Mouse (Mus musculus) lung, postnatal 0 days (tissue): ENCODE results near the gene Tec. TPM values are rescaled to one million over a fixed set of nuclear protein-coding genes. Genes with fewer than 3 reads are reported as not detected.

Source experiments
- ATAC-seq: fragments of 200-750 bp; cut with Nextera tagmentation; 2 replicates; pipeline ENCODE4 v1.8.0; 2017; ENCODE audit warnings: moderate library complexity
- DNase-seq: peaks from one replicate; pipeline ENCODE4 v3.0.0-alpha.2; 2016; ENCODE audit warnings: low spot score
- H3K27ac ChIP-seq: fragments of 300-500 bp; sonication (generic); 2 replicates; pipeline ENCODE4 v1.5.1; 2014; ENCODE audit warnings: antibody characterized with exemption, mild to moderate bottlenecking, low read length, mixed read lengths
- H3K27me3 ChIP-seq: fragments of 300-500 bp; sonication (generic); replicated peaks from 2 replicates; pipeline ENCODE4 v1.6.1; 2014; ENCODE audit warnings: low read length, mixed read lengths; ENCODE audit not compliant: insufficient read depth
- H3K36me3 ChIP-seq: fragments of 300-500 bp; sonication (generic); 2 replicates; pipeline ENCODE4 v1.6.1; 2014; ENCODE audit warnings: low read length, mixed read lengths; ENCODE audit not compliant: insufficient read depth
- H3K4me1 ChIP-seq: fragments of 300-500 bp; sonication (generic); 2 replicates; pipeline ENCODE4 v1.6.1; 2014; ENCODE audit warnings: antibody characterized with exemption, low read depth, low read length, mixed read lengths; ENCODE audit not compliant: insufficient read depth
- H3K4me2 ChIP-seq: fragments of 300-500 bp; sonication (generic); replicated peaks from 2 replicates; pipeline ENCODE4 v1.6.1; 2014; ENCODE audit warnings: low read depth, mild to moderate bottlenecking, low read length, moderate library complexity, mixed read lengths
- H3K4me3 ChIP-seq: fragments of 300-500 bp; sonication (generic); 2 replicates; pipeline ENCODE4 v1.5.1; 2014; ENCODE audit warnings: low read depth, low read length
- H3K9ac ChIP-seq: fragments of 300-500 bp; sonication (generic); replicated peaks from 2 replicates; pipeline ENCODE4 v1.6.1; 2014; ENCODE audit warnings: low read depth, mild to moderate bottlenecking
- H3K9me3 ChIP-seq: fragments of 300-500 bp; sonication (generic); 2 replicates; pipeline ENCODE4 v1.6.1; 2016; ENCODE audit warnings: low read length, mixed read lengths
- CTCF ChIP-seq: IDR thresholded peaks from 2 replicates; pipeline ENCODE4 v1.5.1; 2016; ENCODE audit warnings: antibody characterized with exemption, mild to moderate bottlenecking
- EP300 ChIP-seq: IDR thresholded peaks from 2 replicates; pipeline ENCODE4 v1.6.1; 2016; ENCODE audit warnings: antibody characterized with exemption, mild to moderate bottlenecking, control low read depth
- WGBS: fragments of 180-500 bp; shearing (Covaris S2); extraction: QIAGEN DNeasy Blood & Tissue Kit; methylation state at CpG from one replicate; pipeline ENCODE4 v1.1.7; 2014; 5-methylcytosine and 5-hydroxymethylcytosine counted together
- polyA plus RNA-seq: library from polyadenylated mRNA; unstranded; fragments of >200 nt; fragmentation: Nextera tagmentation; extraction: Ambion mirVana; gene quantifications from 2 replicates; pipeline ENCODE4 v1.2.1, GENCODE M21; 2015

The Tec gene
- polyA plus RNA-seq, 1 experiment from 2014 or later, result 4.2 TPM

DNA sequence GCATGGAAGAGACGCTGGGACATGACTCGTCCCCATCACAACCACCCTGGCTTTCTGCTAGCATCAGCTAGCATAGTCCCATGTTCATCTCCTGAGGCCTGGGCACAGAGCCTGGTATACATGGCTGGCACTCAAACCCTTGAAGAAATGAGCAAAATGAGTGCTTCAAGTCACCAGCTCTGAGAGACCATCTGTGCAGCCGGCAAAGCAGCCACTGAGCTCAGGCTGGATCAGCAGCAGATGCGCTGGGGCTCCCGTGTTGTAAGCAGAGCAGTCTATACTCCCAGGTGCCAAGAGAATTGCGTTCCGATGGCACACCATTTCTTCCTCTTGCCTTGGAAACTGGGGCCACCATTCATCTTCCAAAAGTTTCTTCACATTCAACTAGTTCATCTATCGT, 112.3 kb downstream of the Tec start:
- Histone ChIP-seq H3K9ac (no peak overlapping the region), H3K4me3 (no peak overlapping the region), H3K27ac (no peak overlapping the region), H3K36me3 (no peaks in the 10 kb centered on the region), H3K4me2 (no peak overlapping the region), H3K27me3 (no peaks in the 10 kb centered on the region), H3K4me1 (no peaks in the 10 kb centered on the region), H3K9me3 (no peaks in the 10 kb centered on the region)
- TF ChIP-seq CTCF (no peak), EP300 (no peak)
- DNase-seq (no peak), ATAC-seq (no peak)
- WGBS, result 87% methylated on average over 8 of the region's 8 CpGs

DNA sequence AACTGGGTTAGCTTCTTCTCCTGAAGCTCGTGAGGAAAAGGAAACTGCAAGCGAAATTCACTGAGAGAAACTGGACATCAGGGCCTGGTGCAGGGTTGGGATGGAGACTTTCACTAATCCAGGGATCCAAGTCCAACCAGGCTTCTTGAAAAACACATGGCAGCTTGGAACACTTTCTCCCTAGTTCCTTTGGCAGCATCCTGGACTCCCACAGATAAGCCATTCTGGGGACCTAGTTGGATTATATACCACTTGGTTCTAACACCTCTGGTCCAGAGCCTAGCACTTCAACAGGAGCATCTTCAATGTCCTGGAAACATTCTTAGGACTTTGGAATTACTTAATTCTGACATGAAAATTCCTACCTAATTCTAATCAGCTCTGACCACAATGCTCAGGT, 113.2 kb downstream of the Tec start:
- no peak overlapping the region for H3K4me2 ChIP-seq
- H3K4me1 ChIP-seq, result no peaks in the 10 kb centered on the region
- H3K27ac ChIP-seq, result no peak overlapping the region
- no peak for TF ChIP-seq CTCF
- no peak for TF ChIP-seq EP300
- ATAC-seq (no peak), DNase-seq (no peak)
- no peak overlapping the region for H3K4me3 ChIP-seq
- H3K9me3 ChIP-seq, result no peaks in the 10 kb centered on the region
- no peak overlapping the region for H3K9ac ChIP-seq
- WGBS, result 81% methylated on average over 2 of the region's 2 CpGs
- H3K36me3 ChIP-seq, result no peaks in the 10 kb centered on the region
- no peaks in the 10 kb centered on the region for H3K27me3 ChIP-seq

DNA sequence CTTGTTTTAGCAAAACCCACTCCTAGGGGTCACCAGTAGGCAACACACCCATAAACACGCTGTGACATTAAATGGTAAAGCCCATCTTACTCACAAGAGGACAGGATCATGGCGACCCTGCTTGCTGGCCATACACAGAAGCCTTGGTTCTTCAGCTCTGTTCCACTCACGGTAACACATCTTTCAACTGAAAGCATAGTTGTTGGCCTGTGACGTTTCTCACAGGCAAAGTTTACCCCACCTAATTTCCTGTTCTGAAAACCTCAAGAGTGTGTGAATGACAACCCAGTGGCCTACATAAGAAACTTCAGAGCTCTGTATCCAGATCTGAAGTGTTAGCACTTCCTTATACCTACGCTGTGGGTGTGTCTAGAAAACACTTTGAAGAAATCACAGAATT, 115.7 kb downstream of the Tec start, which contains the start of gene Txk:
TSS of gene Txk (minus strand) at position 193 of the 400 bp plus-strand sequence.
- DNase-seq (peak; percentile 64), ATAC-seq (peak; percentile 40; the same call in 1 of the 2 replicates)
- no peak within 1 kb of the TSS for H3K27ac ChIP-seq
- H3K4me3 ChIP-seq, result no peak within 1 kb of the TSS
- no peak within 1 kb of the TSS for H3K4me2 ChIP-seq
- no peak within 1 kb of the TSS for H3K9ac ChIP-seq
- 57% methylated on average over 5 of the region's 5 CpGs for WGBS
- H3K4me1 ChIP-seq, result no peaks in the 10 kb centered on the region
- H3K27me3 ChIP-seq, result no peaks in the 10 kb centered on the region
- H3K9me3 ChIP-seq, result no peaks in the 10 kb centered on the region
- no peak for TF ChIP-seq CTCF
- no peak for TF ChIP-seq EP300
- no peaks in the 10 kb centered on the region for H3K36me3 ChIP-seq

DNA sequence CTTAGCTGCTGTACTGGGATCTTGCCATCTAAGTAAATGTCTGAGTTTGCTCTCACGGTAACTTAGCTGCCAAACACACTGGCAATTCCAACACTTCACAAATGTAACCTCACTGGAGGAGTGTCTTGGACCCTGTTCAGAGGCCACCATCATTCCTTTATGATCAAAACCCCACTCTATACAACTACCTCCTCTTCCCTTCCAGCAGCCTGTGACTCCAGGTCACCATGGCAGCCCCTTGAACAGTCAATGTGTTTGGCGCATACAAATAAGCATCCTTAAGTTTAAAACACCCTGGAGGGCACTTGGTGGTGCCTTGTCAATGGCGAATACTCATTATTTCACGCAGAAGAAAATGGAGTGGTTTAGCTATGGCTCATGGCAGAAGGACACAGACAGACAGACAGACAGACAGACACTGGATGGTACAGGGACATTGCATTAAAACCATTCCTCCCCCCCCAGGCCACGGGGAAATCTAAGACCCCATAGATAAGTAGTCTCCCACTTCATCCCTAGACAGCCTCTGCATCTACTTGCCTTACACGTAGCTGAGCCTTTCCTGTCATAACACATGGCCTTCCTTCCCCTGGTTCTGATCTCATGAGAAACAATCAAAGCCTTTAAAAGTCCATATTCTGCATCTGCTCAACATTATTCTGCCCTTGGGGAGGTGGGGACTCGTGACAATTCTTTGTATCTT, 117.1 kb downstream of the Tec start:
- Histone ChIP-seq H3K27ac (no peak overlapping the region), H3K4me3 (no peak overlapping the region), H3K36me3 (no peaks in the 10 kb centered on the region), H3K27me3 (no peaks in the 10 kb centered on the region), H3K4me2 (no peak overlapping the region), H3K4me1 (no peaks in the 10 kb centered on the region), H3K9ac (no peak overlapping the region), H3K9me3 (no peaks in the 10 kb centered on the region)
- DNase-seq, result no peak
- 80% methylated on average over 7 of the region's 7 CpGs for WGBS
- no peak for TF ChIP-seq CTCF
- no peak for TF ChIP-seq EP300
- ATAC-seq, result no peak

DNA sequence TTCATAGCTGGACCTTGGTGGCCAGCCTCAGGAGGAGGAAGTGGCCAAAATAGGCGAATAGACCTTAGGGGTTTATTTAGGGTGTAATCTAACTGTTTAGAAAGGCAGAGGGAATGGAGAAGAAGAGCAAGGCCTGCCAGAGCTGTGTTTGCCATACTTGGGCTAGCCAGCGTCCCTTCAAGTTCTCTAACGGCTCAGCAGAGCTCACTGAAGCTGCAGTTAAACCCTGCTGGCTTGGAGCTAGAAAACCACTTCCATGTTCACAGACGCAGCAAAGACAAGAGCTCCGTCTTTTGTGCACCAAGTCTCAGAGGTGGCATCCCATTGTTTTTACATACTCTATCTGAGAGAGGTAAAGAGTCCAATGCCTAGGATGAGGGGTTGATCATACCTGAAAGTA, 118.1 kb downstream of the Tec start:
- DNase-seq (no peak), ATAC-seq (no peak)
- TF ChIP-seq CTCF, result no peak
- no peak for TF ChIP-seq EP300
- Histone ChIP-seq H3K4me2 (no peak overlapping the region), H3K36me3 (no peaks in the 10 kb centered on the region), H3K27ac (no peak overlapping the region), H3K27me3 (no peaks in the 10 kb centered on the region), H3K4me1 (no peaks in the 10 kb centered on the region), H3K9me3 (no peaks in the 10 kb centered on the region), H3K9ac (no peak overlapping the region), H3K4me3 (no peak overlapping the region)
- WGBS, result 76% methylated on average over 5 of the region's 5 CpGs

DNA sequence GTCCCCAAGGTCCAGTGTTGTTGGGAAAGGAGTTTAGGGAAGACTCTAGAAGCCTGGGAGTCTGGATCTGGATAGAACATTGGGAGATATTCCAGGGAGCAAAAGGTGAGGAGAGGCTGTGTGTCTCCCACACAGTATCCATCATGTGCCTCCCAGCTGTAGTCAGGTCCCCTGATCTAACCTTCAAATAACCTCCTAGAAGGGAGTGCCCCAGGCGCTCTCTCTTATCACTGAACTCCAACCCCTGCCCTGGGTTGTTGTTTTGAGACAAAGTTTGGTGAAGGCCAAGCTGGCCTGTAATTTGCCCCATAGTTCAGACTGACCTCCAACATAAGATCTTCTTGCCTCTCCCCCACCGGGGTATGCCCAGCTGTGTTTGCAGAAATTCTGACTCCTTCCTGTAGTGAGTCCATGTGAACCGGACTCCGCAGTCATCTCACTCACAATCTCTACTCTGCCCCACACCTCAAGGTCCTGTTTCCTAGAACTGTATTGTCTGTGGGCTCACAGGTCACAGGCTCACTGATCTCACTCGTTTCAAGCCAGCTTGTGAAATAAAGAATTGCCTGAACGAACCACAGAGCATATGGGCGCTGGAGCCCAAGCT, 119.5 kb downstream of the Tec start:
- no peaks in the 10 kb centered on the region for H3K27me3 ChIP-seq
- TF ChIP-seq CTCF (no peak), EP300 (no peak)
- no peak for DNase-seq
- no peak overlapping the region for H3K4me2 ChIP-seq
- no peak overlapping the region for H3K27ac ChIP-seq
- no peak overlapping the region for H3K9ac ChIP-seq
- H3K36me3 ChIP-seq, result no peaks in the 10 kb centered on the region
- 57% methylated on average over 7 of the region's 7 CpGs for WGBS
- no peaks in the 10 kb centered on the region for H3K4me1 ChIP-seq
- H3K4me3 ChIP-seq, result no peak overlapping the region
- no peak for ATAC-seq
- H3K9me3 ChIP-seq, result no peaks in the 10 kb centered on the region
